Mouse (Mus musculus) frontal cortex, adult (tissue): Measurements from ENCODE around the gene Slc35b3.

Experiments used
- ATAC-seq: cut with Nextera tagmentation; 2 replicates; pipeline ENCODE4 v1.9.2; 2017; ENCODE audit warnings: mild to moderate bottlenecking, moderate library complexity, mixed read lengths; ENCODE audit not compliant: low TSS enrichment

Slc35b3 gene

DNA sequence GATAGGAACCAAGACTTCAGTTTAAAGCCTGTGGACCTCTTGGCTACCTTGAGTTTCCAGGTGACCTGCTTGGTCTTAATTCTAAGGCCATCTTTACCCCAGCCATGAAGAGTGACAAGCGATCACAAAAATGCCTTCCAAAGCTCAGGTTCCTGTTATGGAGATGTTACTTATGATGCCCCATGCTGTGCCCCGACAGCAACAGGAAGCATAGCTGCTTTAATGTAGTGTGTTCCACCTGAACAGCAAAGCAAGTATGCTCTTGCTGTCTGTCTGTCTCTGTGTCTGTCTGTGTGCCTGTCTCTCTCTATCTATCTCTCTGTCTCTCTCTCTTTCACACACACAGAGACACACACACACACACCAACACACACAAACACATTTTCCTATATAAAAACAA, 22.2 kb downstream of the Slc35b3 start:
- ATAC-seq, result no peak

DNA sequence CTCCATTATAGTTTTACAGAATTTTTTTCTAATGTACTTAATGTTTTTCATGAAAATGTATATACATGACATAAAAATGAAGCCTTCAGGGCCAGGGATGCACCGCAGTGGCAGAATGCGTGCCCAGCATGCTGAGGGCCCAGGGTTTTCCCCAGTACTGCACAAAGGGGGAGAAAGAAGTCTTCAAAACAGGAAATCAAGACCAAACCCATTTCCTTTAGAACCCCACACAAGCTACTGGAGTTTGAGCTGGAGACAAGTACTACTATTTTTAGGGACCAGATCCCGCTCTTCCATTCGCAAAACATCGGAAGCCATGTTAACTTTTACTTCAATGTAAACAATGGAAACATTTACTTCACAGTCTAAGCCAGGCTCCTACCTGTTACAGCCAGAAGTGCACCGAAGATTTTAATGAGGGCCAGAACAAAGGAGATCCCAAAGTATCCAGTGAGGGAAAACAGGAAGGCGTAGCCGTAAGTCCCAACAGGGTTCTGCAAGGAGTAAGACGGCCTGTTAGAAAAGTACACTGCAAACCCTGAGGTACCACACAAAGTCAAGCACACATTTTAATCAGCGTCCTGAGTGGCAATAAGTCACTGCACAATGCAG, 23.7 kb downstream of the Slc35b3 start:
- ATAC-seq, result no peak

DNA sequence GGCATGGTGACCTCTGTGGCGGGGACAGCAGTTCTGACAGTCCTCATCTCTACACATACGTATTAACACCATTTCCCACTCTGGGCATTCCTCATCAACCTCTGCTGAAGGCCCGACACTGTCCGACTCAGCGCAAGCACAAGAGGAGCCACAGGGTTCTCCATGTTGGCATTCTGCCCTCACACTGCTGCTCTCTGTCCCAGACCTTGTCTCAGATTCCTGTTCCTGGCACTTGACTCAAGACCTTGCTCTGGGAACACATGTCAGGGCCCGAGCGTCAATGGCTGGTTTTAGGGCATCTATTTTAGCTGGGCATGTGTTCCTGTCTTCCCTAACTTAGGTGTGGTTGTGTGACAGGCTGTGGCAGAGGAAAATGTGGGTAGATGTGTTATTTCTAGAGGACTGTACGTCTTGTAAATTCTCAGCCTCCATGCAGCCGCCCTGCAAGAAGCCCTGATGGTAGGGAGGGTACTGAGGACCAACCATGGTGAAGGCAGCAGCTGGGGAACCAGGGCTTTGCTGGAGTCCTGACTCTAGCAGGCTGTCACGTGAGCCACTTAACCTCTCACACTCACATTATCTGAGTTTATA, 24.7 kb downstream of the Slc35b3 start:
- ATAC-seq, result peak; percentile 54; the same call in 1 of the 2 replicates

DNA sequence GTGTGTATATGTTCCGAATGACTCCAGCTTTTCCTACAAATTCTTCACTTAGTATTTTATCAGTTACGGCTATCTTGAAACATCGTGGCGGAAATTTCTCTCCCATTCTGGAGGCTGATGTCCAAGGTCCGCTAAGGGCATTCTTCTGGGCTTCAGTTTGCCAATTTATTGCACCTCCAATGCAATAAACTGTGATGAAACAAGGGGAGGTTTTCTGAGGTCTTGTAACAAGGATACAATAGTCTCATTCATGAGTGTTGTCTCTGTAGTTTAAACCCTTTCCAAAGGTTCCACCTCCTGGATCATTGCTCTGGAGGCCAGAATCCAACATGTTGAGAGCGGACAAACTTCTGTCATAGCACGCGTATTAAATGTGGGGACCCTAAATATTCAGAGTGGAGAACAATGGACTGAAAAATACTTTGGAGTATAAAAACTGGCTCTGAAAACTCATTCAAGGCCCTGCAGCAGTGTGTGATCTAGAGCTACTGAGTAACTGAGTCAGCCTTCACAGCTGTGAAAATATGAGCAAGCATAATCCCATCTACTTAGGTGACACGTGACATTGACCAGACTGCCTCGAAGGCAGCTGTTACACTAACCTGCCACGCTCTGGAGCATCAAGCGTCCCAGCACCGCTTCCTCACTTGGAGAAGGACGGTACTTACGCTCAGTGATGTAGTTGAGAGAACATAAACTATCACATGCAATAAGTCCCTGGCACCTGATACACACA, 30.7 kb downstream of the Slc35b3 start:
- ATAC-seq, result no peak

DNA sequence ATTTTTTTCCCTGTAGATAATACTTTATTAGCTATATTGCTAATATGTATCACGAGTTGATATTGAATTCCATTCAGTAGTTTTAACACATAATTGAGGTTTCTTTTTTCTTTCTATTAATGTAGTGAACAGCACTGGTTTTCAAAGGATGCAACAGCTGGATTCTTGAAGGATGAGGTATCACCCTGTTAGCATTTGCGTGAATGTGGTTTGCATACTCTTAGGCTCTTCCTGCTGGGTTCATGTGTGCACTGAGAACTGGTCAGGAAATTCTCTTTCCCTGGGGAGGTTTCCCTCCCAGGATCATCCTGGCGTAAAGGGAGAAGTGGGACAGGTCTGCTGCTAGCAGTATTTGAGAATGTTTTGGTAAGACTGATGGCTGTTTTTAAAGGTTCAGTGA, 38.0 kb downstream of the Slc35b3 start:
- no peak for ATAC-seq

DNA sequence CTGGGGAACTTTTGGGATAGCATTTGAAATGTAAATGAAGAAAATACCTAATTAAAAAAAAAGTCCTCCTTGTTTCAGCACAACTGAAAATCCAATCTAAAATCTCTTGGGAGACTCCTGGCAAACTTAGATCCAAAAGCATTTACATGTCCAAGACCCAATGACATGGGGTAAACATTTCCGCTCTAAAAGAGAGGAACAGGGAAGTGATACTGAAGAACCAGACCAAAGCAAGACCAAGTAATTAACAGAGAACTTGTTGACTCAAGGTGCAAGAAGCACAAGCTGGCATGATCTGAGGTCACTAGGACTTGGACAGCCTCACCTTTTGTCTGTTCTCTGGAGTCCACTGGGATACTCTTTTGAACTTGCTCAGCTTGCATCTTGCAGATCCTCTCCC, 39.4 kb downstream of the Slc35b3 start:
- no peak for ATAC-seq

DNA sequence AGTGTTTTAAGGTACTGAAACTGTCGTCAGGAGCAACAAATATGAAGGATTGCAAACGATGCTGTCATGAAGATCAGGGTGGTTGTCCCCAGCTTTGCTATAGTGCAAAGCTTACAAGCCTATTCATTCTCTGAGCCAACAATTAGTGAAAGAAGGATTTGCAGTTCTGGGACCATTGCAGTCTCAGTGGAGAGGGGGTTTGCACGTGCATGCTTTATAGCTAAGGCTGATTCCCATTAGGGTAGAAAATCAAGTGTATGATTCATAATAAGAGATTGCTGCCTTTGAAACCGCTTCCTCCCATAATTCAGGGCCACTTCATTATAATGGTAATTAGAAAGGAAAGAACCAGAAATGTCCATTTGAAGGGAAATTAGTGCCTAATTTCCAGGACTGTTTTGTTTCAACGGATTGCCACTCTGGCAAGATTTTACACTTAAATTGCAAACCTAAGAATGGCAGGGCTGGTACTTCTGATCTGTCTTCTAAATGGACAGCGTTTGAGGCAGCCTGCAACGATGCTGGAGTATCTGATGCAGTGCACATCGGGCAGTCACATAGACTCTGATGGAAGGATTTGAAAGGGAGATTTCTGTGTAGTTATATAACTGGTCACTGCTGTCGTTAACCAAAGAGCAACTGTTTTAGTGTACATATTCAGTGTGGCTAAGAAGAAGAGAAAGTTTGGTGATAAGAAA, 42.3 kb downstream of the Slc35b3 start:
- no peak for ATAC-seq

DNA sequence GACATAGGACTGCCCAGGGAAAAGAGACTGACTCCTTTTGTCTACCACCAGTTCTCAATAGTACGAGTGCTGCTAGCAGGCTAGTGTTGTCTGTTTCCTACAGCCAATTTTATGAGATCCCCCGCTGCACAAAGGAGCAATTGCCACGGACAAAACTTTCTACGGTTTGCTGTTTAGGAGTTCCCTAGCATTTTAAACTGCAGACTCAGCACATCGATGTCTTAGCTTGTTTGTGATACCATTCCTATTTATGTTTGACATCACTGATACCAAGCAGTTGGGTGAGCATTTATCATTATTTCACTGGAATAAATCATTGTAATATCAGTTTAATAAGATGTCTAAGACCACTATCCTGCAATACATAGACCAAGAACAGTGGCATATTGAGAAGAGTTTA, 43.1 kb downstream of the Slc35b3 start:
- ATAC-seq, result no peak

DNA sequence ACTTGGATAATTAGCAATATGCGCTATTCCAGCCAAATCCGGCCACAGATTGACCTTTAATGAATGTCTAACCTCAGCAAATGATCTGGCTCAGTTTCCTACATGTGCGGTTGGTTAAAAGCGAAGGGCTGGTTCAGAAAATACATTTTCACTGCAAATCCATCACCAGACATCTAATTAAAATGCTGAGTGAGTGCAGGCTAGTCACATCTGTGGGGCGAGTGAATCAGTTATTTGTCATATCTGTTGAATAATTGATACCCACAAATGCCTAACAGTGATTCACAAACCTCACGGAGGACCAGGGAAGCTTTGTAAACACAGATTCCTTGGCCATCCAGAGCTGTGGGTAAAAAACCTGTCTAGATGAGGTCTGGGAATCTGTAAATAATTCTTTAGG, 45.9 kb downstream of the Slc35b3 start:
- ATAC-seq, result no peak

DNA sequence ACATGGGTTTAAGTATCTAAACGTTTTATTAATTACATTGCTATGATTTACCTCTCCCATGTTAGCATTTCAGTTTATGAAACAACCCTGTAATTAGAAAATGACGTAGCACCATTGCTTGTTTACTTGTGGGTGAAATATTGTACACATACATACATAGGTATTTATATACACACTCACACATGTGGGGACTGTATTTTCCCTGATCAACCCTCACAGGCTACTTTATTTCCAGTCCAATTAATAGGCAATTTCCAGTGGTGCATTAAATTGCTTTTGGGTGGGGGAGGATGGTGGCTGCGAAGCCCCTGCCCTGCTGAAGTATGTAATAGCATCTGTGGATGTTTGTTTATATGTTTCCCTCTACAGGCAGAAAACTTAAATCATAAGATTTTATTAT, 68.3 kb downstream of the Slc35b3 start:
- no peak for ATAC-seq
